Mouse (Mus musculus) kidney, postnatal 25 days (tissue): ENCODE measurements at regions not wholly inside any gene's neighbourhood (a gene's known extent, or its start where the extent isn't known, plus 50 kb on each side); places are given as distances from the start of the nearest gene placed in this dataset.

Experiments used
- DNase-seq, 2 experiments: peaks; one replicate each; pipeline ENCODE4 v3.0.0; 2021; ENCODE audit warnings: mixed read lengths in 2 of 2

DNA sequence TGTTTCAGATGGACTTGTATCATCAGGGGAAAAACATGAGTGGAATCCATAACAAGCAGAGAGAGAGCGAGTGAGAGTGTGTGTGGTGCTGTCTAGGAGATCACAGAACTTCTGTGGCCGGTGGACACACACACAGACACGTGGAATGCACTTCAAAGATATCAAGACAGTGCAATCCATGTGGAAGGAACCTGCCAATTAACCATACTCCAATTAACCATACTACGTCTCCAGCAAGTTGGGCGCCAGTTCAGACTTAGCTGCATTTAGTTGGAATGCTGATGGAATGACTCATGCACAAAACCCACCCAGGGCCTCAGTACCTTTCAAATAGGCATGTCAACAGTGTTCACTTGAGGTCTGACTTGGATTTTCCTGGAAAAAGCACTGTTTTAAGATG is 172.8 kb upstream of the Rnd3 start:
- DNase-seq: no peak

DNA sequence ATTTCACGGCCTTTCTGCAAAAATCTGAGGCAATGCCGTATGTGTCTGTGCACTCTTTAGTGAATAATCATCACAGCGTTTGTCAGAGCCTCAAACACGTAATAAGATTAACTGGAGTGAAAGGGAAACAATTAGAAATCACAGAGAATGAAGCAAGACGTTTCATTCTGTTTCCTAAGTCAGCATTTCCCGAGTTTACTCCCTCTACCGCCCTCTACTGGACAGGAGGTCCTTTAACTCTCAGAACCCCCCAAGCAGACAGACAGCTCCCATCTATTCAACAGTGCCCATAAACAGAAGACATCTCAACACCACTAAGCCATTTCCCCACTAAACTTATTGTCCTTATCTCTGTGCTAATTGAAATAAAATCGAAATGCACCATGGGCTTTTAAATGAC is 167.5 kb upstream of the Rnd3 start:
- DNase-seq: no peak

DNA sequence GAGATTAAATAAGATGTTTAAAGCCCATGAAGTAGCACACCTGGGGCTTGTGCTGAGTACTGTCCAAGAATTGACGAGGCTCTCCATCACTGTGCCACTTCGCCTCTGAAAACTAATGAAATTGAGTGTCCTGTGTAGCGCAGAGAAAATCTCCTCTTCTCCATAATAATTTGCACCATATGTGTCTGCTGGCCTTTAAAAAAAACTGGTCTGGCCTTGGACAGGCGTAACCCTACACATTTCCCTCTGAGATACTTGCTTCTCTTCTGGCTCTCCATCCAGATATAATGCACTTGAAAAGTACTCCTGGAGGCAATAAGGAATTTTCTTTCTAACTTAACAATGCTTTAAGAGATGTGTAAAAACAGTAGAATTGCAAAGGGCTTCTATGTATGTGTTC is 164.5 kb upstream of the Rnd3 start:
- no peak for DNase-seq

DNA sequence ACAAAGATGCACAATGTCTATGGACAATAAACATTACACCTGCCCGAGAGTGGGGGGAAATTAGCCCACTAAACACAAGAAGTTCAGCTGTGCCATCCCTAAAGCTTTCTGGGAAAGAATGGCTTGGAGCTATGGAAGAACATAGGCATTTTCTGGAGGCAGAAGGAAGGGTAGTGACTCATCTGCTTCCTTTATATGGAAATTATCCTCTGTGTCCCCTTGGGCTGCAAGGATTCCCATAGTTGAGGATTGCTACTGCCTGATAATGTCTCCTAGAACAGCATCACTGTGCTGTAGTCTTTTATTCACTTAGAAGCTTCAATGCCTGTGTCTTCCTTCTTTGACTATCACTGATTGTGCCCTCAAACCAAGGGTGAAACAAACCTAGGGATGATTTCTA is 157.3 kb upstream of the Rnd3 start:
- no peak for DNase-seq

DNA sequence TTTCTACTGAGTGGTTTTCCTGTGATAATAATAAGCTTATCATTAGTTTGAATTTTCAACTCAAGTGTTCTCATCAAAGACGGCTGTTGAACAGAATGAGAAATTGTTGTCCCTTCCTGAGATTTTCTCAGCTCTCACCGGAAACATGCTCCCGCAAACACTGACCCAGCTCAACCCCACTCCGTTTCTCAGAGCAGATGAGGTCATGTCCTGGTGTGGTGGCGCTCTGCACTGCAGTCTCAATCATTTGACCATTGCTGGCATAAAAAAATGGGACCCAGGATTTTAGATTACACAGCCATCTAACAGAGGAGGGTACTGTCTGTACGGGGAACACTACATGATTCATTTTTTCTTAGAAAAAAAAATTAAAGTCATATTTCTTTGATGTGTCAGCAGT is 156.5 kb upstream of the Rnd3 start:
- DNase-seq: peak; percentile 54 to 74

DNA sequence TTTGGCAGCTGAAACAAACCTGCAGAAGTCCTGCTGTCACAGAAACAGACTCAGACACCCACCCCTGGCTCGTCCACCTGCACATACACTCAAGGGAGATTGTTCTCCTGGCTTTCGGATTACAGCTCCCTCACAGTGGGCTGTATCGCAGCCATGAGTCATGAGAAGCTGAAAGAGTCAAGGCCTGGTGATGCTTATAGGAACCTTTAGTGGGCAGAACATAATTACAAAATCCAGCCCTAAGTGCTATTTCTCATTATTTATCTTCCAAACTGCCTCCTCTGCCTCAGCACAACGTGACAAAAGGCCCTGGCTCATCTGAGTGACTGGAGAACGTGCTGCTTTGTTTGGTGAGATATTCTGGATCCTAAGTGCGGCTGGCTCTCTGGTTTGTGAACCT is 155.8 kb upstream of the Rnd3 start:
- no peak for DNase-seq

DNA sequence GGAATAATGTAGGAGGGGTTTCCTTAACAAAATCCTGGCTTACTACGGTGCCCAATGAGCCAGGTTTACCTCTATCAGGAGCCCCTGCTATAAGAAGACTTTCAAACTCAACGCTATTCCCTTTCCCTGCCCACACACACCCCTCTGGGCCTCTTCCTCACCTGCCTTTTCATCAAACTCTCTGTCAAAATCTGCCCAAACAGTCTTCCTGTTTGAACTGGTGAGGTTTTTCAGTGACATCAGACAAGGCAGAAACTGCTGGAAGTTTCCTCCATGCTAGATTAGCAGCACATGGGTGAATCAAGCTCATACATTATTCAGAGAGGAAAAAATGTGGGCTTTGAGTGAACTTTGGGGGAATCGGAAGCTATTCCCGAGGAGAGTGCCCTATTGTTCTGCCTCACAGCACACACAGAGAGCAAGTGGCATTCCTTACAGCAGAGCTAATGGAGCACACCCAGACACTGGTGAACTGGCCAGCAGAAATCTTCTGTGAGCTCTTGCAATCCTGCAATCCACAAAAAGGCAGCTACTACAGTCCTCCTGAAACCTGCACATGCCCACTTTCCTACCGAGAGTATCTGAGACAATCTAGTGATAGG is 141.8 kb upstream of the Rnd3 start:
- DNase-seq: no peak

DNA sequence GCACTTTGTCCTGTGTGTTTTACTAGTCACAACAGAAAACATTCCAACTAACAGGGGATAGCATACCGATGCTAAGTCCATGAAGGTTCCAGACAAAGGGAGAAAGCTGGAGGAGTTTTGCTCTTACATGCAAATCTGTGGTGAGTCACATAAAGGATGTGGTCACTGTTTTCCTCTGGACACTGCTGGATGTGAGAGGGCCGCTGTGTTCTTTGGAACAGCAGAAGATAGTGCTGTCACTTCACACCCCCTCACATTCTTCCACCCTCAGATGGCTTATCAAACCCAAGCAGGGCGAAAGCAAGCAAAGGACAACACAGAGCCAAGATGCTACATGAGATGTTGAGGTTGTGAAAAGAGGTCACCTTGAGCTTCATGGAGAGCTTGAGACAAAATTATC is 139.8 kb upstream of the Rnd3 start:
- no peak for DNase-seq

DNA sequence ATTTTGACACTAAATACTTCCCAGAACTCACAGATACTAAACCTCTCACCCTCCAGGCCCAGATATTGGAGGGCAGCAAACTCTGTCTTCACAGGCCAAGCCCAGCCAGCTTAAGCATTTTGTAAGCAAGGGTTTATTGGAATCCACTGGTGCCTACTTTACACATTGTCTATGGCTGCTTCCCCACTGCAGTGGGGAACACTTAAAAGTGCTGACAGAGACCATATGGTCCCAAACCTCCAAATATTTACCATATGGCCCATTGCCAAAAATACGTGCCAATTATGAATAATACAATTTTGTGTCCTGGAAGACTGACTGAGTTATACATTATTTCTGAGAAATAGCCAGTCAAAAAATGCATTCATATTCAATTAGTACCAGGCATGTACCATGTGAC is 136.7 kb upstream of the Rnd3 start:
- DNase-seq: no peak

DNA sequence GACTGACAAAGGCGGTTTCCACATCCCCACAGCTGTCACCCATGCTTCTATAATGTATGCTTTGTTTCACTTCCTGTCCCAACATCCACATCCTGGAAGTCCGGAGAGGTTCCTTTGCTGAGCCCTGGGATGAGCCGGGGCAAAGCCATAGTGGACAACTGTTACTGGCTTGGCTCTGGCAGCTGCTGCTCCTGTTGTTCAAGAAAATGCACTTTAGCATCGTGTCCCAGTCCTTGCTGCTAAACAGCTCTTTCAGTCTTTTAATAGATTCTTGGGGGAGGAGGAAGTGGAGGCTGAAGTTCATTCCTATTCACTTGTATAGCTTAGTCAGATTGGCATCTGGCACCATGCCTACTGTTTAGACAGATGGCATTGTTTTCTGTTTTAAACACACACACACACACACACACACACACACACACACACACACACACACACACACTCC is 135.9 kb upstream of the Rnd3 start:
- DNase-seq: no peak

DNA sequence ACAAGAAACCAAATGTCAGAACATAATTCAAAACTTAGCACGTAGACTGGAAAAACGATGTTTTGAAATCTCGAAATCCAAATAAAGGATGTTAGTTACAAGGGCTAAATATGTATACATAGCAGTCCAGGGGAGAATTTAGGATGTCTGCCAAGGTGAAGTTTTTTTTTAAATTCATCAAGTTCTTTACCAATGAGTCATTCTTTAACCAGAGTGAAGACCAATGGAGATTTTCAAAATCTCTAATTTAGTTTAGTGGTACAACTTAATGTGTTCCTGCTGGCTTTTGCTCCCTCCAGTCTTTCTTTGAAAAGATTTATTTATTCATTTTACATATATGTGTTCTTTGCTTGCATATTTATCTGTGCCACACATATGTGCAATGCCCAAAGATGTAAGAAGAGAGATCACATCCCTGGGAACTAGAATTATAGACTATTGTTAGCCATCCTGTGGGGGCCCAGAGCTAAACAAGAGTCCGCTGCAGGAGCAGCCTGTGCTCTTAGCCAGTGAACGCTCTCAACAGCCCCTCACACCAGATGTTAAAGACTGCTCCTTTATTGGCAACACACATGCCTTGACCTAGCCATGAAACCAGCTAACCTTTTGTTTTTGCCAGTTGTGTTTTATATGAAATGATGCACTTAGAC is 130.6 kb upstream of the Rnd3 start:
- no peak for DNase-seq

DNA sequence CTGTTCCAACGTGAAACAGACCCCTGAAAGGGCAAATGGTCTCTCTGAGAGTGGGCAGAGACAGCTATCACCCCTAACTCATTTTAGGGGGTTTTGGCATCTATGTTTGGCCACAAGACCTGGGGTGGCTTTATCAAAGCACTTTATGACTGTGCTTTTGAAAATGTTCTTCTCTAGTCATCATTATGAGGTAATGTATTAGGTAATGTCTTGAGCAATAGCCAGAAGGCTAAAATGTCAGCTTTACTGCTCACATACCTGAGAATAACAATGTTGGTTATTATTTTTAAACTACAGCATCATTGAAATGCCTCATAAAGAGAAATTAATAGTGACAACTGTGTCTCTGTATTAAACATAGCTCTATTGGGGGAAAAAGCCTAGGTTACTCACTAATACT is 129.9 kb upstream of the Rnd3 start:
- no peak for DNase-seq

DNA sequence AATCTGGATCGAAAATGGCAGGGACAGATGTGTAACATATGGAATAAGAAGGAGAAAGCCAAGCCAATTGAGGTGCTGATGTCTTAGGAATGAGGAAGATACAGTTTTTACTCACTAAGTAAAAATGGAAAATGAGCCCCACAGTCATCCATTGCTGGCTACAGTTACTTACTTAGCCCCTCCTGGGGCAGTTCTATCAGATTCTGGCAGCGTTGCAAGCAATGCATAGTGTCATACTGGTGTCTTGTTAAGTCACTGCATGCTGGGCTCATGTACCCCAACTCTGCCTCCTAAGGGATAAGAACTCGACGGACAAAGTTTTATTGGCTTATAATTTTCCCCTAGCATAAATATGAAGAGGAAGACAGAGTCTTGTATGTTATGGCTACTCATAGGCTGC is 129.4 kb upstream of the Rnd3 start:
- DNase-seq: no peak

DNA sequence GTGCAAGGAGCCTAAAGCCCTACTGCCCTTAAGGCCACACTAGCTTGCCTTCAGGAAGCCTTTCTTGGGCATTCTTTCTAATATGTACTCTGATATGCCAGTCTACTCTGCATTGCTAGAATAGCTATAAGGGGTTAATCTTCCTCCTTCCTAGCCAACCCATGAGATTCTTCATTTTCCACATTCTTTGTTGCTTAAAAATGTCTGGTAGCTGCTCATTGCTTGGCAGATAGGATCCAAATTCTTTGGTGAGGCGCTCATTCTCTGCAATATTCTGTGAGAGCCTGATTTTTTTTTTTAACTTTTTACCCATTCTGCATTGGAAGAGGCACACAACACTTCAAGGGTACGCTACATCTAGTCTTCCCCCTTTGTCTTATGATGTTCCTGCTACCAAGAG is 127.7 kb upstream of the Rnd3 start:
- no peak for DNase-seq

DNA sequence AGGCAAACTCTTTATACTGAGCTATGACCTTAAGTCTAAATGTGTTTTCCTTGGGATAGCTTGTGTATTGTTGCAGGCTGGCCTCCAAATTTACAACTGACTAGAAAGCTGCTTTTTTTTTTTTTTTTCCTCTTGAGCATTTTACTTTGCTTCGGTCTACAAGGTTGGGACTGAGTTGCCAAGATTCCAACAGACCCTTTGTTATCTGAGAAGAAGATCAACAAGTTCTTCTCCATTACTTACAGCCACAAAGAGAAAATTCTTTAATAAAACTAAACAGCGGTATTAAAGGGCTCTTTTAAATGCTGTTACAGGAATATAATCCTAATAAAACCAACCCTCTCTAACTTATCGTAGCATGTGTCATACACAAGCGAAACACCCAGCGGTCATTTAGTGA is 124.4 kb upstream of the Rnd3 start:
- DNase-seq: no peak

DNA sequence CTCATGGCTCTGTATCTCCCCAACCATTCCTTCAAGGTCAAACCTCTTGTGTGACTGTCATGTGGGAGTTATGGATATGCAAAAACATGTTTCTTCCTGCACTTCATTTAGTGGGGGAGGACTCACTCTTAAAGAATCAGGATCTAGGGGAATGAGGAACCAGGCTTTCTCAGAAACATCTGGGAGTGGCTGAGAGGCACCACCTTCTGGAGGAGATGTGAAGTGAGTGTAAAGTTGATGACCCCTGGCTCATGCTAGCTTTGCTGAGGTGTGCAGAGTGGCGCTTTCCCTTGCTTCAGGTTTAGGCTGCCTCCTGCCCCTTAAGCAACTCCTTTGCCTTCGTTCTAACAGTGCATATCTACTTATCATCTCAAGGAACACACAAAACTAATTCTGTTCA is 119.6 kb upstream of the Rnd3 start:
- DNase-seq: no peak

DNA sequence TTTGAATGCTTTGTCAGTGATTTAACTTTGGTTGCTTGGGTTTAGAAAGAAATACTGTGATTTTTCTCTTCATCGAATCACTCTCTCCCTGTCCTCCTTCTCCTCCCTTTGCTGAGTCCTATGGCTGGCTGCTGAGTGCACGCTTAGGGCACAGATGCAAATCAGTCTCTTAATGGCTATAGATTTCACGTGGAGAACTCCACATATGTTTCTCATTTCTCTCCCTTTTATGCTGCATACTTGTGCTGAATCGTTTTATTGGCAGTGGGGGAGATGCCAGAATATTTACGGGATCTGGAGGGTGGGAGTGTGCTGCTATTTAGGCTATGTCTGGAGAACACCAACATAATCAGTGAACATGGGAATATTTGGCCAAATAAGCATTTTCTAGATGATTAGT is 118.8 kb upstream of the Rnd3 start:
- DNase-seq: no peak

DNA sequence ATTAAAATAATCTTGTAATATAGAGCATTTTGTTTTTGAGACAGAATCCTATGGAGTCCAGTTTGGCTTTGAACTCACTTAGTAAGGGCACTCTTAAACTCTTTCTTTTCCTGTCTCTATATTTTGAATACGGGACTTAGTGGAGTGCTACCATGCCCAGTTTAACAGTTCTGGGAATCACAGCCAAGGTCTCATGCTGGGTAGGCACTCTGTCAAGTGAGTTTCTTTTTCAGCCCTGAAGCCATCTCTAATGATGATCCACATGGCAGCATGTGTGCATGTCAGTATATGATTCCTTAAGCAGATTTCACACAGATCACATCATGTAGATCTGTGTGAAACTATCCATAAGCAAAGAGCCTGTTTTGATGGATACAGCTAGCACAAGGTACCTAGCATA is 113.6 kb upstream of the Rnd3 start:
- DNase-seq: no peak

DNA sequence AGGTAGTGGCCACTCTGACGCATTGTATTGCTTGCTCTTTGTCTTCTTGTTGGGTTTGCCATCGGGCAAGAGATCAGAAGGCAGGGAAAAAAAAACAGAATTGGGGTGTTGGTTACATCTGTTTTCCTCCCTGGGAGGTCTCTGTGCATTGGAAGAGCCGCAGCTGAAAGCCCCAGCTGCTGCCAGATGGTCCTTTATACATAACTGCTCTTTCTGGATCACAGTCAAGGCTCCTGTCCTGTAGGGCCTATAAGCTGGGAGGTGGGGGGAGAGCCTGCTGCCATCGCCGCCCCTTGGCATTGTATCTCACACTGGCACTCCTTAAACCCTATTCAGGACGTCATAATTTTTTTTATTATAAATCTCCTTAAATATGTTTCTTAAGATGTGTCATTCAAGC is 101.9 kb upstream of the Rnd3 start:
- DNase-seq: no peak

DNA sequence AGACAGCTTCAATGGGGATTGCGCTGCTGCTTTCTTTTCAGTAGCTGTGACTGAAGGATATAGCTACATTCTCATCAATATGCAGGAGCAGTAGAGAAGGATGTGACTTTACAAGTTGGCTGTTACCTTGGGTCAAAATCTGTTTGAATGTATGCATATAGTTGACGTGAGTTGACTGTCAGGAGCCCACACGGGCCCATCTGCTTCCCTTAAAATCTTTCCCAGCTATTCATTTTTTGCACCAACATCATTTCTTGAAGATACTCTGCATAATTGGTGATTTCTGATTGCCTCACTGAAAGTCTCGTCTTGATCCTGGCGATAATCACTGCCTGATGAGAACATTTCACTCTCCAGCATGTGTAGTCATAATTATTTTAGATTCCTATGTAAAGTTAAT is 92.7 kb upstream of the Rnd3 start:
- DNase-seq: no peak

DNA sequence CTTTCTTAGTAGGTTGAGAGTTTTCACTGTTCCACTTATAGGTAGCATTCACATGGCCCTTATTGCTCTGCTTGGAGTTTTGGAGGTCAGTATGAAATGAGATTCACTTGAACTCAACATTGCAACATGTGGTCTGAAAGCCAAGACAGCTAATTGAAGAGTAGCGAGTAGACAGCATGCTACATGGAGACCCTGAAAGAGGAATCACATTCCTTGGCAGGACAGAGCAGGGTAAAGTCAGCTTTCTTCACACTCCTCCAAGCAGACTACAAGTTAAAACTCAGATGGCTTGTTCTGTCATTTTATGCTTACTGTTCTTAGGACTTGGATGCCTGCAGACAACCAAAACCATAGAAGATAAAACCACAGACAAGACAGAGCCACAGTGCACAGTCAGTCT is 91.1 kb upstream of the Rnd3 start:
- no peak for DNase-seq

DNA sequence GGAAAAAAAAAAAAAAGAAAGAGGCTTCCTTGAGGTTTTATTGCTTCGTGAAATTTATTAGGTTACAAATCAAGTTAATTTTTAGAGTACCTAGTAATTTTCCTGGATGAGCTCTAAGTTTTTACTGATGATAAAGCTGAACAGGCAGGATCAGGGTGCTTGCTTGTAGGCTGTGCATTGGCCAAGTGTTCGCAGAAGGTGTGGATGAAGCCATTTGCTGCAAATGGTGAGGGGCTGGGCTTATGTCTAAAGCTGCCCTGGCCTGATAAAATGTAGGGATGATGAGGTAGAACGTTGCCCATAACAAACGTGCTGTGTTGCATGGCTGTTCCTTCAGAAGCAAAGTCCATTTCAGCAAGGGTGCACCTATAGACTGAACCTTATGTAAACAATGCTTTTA is 90.1 kb upstream of the Rnd3 start:
- DNase-seq: no peak

DNA sequence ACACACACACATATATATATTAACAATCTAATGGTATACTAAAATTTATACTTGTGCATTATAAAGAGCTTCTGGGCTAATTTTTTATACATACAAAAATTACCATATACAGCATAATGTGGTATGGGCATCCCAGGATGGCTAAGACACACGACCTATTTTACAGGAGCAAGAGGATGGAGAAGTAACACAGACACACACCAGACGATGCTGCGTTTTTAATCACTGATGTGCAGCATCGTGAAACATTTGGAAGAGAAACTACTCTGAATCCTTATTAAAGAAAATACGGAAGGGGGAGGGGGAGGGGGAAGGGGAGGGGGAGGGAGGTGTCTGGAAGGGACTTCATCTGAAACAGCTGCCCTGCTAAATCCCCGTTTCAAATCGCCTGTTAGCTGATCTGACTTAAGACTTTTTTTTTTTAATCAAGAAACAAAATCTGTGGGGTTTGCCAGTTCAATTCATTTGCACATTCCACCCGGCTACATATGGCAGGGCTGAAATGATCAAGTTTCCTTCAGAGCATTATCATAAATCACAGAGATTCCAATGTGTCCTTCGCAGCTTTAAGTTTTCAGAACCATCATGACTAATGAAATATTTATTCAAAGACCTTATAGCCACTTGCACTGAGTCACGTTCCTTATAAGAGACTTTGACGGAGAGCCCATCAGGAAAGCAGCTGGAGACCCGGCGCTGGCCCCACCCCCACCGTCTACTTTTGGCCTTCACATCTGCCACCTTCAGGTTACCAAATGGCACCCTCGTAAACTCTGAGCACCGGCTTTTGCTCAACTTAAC is 89.4 kb upstream of the Rnd3 start:
- no peak for DNase-seq

DNA sequence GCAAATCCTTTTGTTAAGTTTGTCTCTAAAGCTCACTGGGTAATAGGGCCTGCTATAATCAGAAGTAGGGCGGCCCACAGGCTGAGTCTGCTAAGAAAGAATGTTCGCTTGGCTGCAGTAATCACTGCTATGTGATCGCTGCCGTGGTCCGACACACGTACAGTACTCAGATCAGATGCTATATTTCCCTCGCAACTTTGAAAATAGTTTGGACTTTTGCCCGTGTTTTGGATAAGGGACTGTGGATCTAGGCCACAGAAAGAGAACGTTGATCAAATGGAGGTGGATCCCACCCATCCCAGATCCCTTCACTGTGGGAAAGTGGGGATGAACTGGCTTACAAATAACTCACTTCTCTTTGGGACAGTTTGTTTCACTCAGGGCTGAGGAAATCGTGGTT is 88.5 kb upstream of the Rnd3 start:
- DNase-seq: no peak

DNA sequence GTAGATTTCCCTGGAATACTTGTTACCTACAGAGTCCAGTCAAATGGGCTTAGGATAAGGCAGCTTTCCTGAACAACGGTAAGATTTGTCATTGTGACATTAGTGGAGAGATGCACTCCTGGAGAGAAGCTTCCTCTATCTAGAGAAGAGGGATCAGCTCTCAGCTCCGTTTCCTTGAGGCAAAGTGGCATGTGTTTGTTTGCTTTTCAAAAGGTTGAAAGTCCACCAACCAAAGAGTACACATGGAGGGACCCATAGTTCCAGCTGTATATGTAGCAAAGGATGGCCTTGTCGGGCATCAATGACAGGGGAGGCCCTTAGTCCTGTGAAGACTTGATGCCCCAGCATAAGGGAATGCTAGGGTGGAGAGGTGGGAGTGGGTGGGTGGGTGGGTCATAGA is 87.9 kb upstream of the Rnd3 start:
- no peak for DNase-seq
